Mouse (Mus musculus) hindbrain, embryonic 10.5 days (tissue): ENCODE measurements around the gene Tox3. TPM values are rescaled to one million over a fixed set of nuclear protein-coding genes. Genes with fewer than 3 reads are reported as not detected.

ENCODE experiments used
- DNase-seq: peaks from one replicate; pipeline ENCODE4 v3.0.0-alpha.2; 2017; ENCODE audit warnings: low spot score
- H3K27ac ChIP-seq: fragments of 300-500 bp; sonication (generic); 2 replicates; pipeline ENCODE4 v1.5.1; 2016; ENCODE audit warnings: mild to moderate bottlenecking, moderate library complexity
- H3K27me3 ChIP-seq: fragments of 300-500 bp; sonication (generic); 2 replicates; pipeline ENCODE4 v1.6.1; 2016; ENCODE audit warnings: mild to moderate bottlenecking; ENCODE audit not compliant: poor library complexity, insufficient read depth, severe bottlenecking
- H3K36me3 ChIP-seq: fragments of 300-500 bp; sonication (generic); 2 replicates; pipeline ENCODE4 v1.6.1; 2016; ENCODE audit warnings: mild to moderate bottlenecking, moderate library complexity
- H3K4me1 ChIP-seq: fragments of 300-500 bp; sonication (generic); replicated peaks from 2 replicates; pipeline ENCODE4 v1.6.1; 2016; ENCODE audit warnings: mild to moderate bottlenecking
- H3K4me3 ChIP-seq: fragments of 300-500 bp; sonication (generic); 2 replicates; pipeline ENCODE4 v1.5.1; 2016; ENCODE audit warnings: mild to moderate bottlenecking, moderate library complexity
- H3K9me3 ChIP-seq: fragments of 300-500 bp; sonication (generic); 2 replicates; pipeline ENCODE4 v1.6.1; 2016; ENCODE audit warnings: mild to moderate bottlenecking, moderate library complexity
- WGBS: fragments of 180-500 bp; shearing (Covaris S2); methylation state at CpG from one replicate; pipeline ENCODE4 v1.1.7; 2016; 5-methylcytosine and 5-hydroxymethylcytosine counted together
- polyA plus RNA-seq: library from polyadenylated mRNA; unstranded; fragments of >200 nt; fragmentation: Nextera tagmentation; extraction: Ambion mirVana; gene quantifications from 2 replicates; pipeline ENCODE4 v1.2.1, GENCODE M21; 2016

Gene Tox3
- 15.0 and 24.4 TPM in 2 replicates for polyA plus RNA-seq

DNA sequence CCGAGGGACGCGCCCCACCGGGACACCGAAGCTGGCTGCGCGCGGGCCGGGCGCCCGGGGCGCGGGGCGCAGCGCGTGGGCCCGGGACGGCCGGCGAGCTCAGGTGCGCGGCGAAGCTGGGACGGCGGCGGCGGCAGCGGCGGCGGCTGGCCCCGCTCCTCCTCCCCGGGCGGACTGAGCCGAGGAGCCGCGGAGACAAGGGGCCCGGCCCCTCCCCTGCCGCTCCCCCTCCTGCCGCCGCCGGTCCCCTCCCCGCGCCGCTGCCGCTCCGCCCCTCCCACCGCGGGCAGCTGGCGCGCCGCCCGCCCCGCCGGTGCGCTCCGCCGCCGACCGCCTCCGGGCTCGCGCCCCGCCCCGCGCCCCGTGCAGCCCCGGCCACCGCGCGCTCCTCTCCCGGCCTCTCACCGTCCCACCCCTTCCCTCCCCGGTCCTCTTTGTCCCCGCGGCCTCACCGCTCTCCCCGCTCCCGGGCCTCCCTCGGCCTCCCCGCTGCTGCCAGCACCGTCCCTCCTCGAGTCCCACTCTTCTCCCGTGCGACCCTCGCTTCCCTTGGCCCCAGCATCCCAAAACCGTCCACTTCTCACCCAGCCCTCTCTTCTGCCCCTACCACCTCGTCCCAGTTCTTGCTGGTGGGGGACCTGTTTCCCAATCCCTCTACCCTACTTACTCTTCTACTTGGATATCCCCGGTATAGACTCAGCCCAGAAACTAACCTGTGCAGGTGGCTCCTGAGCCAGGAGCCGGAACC, at the start of gene Tox3:
TSS of gene Tox3 (minus strand) at position 166 of the 748 bp plus-strand sequence.
- WGBS, result 3% methylated on average over 84 of the region's 89 CpGs
- H3K4me1 ChIP-seq, result peaks cover 60% of the 10 kb centered on the region

DNA sequence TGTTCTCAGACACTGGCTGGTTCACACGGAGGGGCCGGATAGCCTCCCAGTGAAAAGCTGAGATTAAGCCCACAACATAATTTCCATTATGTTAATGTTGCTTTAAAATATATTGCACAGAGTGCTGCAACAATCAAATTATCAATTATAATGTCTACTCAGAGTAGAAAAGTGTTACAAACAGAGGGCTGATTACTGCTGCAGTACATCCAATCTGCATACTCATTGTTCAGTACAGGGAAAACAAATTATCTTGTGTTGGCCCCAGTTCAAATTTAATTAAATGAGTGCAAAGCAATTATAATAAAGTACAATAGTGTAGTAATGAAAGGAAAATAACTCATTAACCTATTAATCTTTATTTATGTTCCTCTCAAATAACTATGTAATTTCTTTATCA, 44.5 kb upstream of the Tox3 start:
- no peaks in the 10 kb centered on the region for H3K36me3 ChIP-seq
- H3K27me3 ChIP-seq, result 0 out of 2 replicates have a peak, but pooled peaks cover 7% of the 10 kb centered on the region
- no peaks in the 10 kb centered on the region for H3K4me1 ChIP-seq
- no peak overlapping the region for H3K27ac ChIP-seq
- H3K9me3 ChIP-seq, result no peaks in the 10 kb centered on the region
- no peak for DNase-seq
- H3K4me3 ChIP-seq, result no peak overlapping the region
- WGBS, result 85% methylated on average over 2 of the region's 2 CpGs

More for the DNA sequence above, at the start of gene Tox3:
- Histone ChIP-seq H3K27ac (peak within 1 kb of the TSS; percentile 99), H3K4me3 (peak within 1 kb of the TSS; percentile 80), H3K27me3 (peaks cover 9% of the 10 kb centered on the region), H3K36me3 (peaks cover 6% of the 10 kb centered on the region; the same call in 1 of the 2 replicates), H3K9me3 (no peaks in the 10 kb centered on the region)
- peak; percentile 67 for DNase-seq

DNA sequence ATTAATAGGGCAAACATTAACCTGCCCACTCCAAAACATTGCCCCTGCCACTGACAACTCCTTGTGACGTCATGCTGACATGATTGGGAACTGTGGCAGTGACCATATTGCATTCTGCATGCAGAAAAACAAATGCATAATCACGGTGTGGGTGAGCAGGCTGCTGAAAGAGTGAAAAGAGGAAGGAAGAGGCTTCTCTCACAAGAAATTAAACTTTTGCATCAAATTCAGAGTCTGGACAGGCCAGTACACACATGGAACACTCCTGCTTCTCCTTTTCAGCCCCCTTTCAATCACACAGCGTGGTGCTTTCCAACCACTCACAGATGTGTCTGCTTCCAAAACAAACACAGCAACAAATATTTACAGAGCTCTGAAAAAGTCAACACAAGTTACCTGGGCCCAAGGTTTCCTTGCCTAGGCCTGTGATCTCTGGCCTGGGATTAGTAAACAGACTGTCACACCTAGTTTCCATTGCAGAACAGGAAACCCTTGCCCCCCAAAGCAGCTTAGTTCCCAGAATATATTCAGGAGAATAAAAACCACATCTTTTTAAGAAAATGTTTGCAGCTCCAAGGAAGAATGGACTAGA, 43.4 kb upstream of the Tox3 start:
- H3K4me3 ChIP-seq, result no peak overlapping the region
- no peaks in the 10 kb centered on the region for H3K4me1 ChIP-seq
- no peaks in the 10 kb centered on the region for H3K9me3 ChIP-seq
- no peak for DNase-seq
- H3K27ac ChIP-seq, result no peak overlapping the region
- no peaks in the 10 kb centered on the region for H3K36me3 ChIP-seq
- 0 out of 2 replicates have a peak, but pooled peaks cover 7% of the 10 kb centered on the region for H3K27me3 ChIP-seq
- 67% methylated on average over 3 of the region's 3 CpGs for WGBS

DNA sequence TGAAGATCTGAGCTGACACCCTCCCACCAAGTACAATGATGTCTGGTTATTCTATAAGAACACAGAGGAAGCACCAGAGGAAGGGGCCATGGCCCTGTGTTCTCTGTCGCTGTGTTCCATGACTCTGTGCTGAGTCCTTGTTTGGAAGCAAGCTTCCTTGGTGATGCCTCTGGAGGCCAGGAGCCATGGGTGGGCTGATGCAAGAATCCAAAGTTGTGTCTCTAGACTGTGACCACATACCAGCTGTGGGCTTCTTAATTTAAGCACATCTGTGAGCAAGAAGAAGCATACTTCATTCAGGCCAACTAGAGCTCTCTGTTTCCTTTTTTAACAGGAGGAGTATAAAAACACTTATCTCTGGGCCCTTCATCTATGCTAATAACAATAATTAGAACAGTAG, 42.7 kb upstream of the Tox3 start:
- no peaks in the 10 kb centered on the region for H3K36me3 ChIP-seq
- H3K4me3 ChIP-seq, result no peak overlapping the region
- no peak for DNase-seq
- no peak overlapping the region for H3K27ac ChIP-seq
- 0 out of 2 replicates have a peak, but pooled peaks cover 7% of the 10 kb centered on the region for H3K27me3 ChIP-seq
- no peaks in the 10 kb centered on the region for H3K9me3 ChIP-seq
- 93% methylated on average over 1 of the region's 1 CpGs for WGBS
- no peaks in the 10 kb centered on the region for H3K4me1 ChIP-seq

DNA sequence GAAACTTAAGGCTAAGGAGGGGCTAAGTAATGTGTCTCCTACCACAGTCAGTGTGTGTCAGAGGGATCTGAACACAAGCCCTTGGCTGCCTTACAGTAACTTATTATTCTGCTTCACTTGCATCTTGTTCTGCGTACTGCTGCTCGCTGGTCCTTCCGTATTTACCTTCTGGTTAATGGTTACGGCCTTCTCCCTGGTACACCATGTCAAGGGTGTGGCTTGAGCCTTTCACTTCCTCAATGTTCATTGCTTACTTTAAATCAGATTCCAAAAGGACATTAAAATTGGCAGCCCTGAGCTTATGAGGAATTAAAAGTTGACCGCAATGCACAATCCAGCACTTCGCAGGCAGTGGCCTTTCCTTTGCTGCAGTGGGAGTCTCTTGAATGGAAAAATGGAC, 30.9 kb upstream of the Tox3 start:
- 97% methylated on average over 6 of the region's 6 CpGs for WGBS
- no peak overlapping the region for H3K4me3 ChIP-seq
- H3K9me3 ChIP-seq, result no peaks in the 10 kb centered on the region
- no peaks in the 10 kb centered on the region for H3K4me1 ChIP-seq
- DNase-seq, result no peak
- no peak overlapping the region for H3K27ac ChIP-seq
- H3K27me3 ChIP-seq, result no peaks in the 10 kb centered on the region
- H3K36me3 ChIP-seq, result no peaks in the 10 kb centered on the region

DNA sequence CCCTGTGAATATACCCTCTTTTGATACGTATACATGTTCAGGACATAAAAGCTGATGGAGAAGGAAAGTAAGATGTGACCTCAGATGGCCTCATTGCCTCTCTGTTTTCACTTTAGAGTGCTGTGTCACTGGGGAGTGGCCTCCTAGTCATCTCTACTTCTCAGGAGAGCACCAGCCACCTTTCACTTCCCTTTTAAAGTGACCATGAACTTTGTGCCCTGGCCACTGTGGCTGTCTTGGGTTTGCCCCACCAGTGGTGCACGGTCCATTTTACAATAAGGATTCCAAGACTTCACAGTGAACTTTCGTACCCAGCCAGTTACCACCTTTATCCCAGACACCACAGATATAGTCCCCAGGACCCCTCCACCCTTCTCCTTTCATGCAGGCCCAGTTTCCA, 29.9 kb upstream of the Tox3 start:
- no peaks in the 10 kb centered on the region for H3K27me3 ChIP-seq
- no peak overlapping the region for H3K27ac ChIP-seq
- no peak for DNase-seq
- no peaks in the 10 kb centered on the region for H3K36me3 ChIP-seq
- WGBS, result 92% methylated on average over 3 of the region's 3 CpGs
- H3K4me1 ChIP-seq, result no peaks in the 10 kb centered on the region
- no peak overlapping the region for H3K4me3 ChIP-seq
- H3K9me3 ChIP-seq, result no peaks in the 10 kb centered on the region

DNA sequence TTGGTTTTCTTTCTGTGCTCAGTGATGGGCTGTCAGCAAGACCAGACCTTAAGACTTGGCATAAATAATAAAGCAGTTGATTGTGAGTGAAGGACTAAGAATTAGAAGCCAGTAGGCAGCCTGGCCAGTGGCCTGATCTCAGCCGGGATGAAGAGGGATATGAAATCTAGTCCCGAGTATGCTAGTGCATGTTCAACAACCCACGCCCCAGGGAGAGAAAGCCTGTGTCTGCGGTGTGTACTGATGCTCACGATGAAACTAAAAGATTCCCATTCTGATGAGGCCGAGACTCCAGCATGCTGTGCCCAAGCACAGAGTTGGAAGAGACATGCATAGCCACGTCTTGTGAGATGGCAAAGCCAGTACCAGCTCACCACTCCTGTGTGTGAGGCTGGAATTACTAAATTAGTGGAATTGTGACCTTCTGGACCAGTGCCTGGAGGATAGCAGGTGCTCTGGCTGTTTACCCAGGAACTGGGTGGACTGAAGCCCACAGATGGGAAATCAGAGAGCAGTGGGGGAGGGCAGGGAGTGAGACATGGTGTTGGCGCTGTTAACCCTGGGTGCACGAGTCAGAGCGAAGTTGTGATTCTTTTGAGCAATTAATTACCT, 23.6 kb upstream of the Tox3 start:
- DNase-seq, result no peak
- Histone ChIP-seq H3K27me3 (no peaks in the 10 kb centered on the region), H3K36me3 (no peaks in the 10 kb centered on the region), H3K4me1 (no peaks in the 10 kb centered on the region), H3K4me3 (no peak overlapping the region), H3K27ac (no peak overlapping the region), H3K9me3 (no peaks in the 10 kb centered on the region)
- WGBS, result 91% methylated on average over 10 of the region's 10 CpGs

DNA sequence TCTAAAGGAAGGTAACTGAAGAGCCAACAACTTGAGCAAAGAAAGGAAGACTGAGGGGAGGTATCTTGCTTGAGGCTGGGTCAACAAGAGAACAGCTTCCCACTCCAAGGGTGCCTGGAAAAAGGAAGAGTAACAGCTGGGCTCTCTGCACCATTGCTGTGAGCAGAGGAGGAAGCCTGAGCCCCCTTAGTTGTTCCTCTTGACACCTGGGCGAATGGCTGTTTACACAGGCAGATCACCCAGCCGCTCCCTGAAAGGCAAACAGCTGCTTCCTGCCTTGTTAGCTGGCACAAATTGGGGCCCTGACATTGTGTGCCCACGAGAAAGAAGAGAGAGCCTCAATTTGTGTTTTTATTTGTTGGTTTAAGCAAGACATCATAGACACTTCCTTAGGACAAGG, 21.7 kb upstream of the Tox3 start:
- Histone ChIP-seq H3K27me3 (no peaks in the 10 kb centered on the region), H3K9me3 (no peaks in the 10 kb centered on the region), H3K4me1 (no peaks in the 10 kb centered on the region), H3K36me3 (no peaks in the 10 kb centered on the region), H3K4me3 (no peak overlapping the region), H3K27ac (no peak overlapping the region)
- 51% methylated on average over 3 of the region's 3 CpGs for WGBS
- no peak for DNase-seq

DNA sequence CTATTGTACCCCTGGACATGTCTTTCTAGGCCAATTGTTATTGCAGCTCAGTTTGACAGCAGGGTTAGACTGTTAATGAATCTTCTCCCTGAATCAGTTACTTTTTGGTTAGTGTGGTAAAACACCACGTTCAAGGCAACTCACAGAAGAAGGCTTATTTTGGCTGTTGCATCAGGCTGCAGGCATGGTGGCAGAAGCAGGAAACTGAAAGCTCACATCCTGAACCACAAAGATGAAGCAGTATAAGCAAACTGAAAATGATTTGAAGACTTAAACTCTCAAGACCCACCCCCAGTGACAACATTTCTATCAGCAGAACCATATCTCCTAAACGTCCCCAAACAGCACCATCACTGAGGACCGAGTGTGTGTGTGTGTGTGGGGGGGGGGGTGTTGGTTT, 8.6 kb upstream of the Tox3 start:
- H3K9me3 ChIP-seq, result no peaks in the 10 kb centered on the region
- H3K27me3 ChIP-seq, result peaks cover 5% of the 10 kb centered on the region
- H3K27ac ChIP-seq, result no peak overlapping the region
- DNase-seq, result no peak
- WGBS, result 85% methylated on average over 3 of the region's 3 CpGs
- H3K36me3 ChIP-seq, result no peaks in the 10 kb centered on the region
- H3K4me1 ChIP-seq, result peaks cover 25% of the 10 kb centered on the region
- no peak overlapping the region for H3K4me3 ChIP-seq

DNA sequence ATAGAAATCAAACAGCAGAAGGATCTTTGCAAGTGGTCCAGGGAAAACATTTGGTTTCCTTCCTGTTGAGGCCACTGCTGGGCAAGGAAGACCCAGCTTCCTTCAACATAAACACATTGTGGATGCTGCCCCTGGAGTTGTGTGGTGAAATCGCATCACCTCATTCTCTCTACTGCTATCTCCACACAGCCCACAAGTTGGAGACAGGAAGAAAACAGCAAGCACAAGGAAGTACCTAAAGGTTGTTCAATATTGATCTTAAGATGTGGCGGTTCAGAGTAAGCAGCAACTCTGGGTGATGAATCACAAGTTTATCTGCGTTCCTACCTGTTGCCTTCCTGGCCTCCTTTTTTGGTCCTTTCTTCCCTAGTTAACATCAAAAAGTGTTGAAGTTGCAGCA, 6.6 kb upstream of the Tox3 start:
- DNase-seq, result peak; percentile 9
- 81% methylated on average over 3 of the region's 3 CpGs for WGBS
- H3K9me3 ChIP-seq, result no peaks in the 10 kb centered on the region
- H3K36me3 ChIP-seq, result no peaks in the 10 kb centered on the region
- H3K27ac ChIP-seq, result no peak overlapping the region; the same call in 1 of the 2 replicates
- H3K4me1 ChIP-seq, result peaks cover 38% of the 10 kb centered on the region
- peaks cover 14% of the 10 kb centered on the region for H3K27me3 ChIP-seq
- H3K4me3 ChIP-seq, result no peak overlapping the region

DNA sequence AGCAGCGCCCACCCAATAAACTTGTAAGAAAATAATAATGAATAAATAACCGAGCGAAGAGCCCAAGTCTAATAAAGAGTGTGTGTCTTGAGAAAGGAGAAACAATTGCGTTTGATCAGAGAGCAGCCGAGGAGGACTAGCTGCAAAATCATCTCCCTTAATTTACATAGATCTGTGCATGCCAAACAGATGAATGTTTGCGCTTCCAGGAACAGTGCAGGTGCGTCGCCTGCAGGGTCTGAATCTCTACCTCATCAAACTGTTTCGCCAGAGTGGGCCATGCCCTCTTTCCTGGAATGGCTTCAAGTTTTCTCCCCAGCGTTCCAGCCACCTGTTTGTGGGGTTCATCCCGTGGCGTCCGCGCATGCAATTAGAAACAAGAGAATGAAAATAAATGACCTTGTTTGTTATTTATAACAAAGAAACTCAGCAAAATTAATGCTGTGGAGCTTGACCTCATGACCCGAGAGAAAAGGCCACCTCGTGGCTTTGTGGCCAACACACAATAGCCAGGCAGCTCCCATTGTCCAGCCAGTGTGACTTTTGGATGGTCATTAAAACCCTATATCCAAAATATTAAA, 5.9 kb upstream of the Tox3 start:
- 26% methylated on average over 16 of the region's 16 CpGs for WGBS
- DNase-seq, result peak; percentile 56
- H3K9me3 ChIP-seq, result no peaks in the 10 kb centered on the region

DNA sequence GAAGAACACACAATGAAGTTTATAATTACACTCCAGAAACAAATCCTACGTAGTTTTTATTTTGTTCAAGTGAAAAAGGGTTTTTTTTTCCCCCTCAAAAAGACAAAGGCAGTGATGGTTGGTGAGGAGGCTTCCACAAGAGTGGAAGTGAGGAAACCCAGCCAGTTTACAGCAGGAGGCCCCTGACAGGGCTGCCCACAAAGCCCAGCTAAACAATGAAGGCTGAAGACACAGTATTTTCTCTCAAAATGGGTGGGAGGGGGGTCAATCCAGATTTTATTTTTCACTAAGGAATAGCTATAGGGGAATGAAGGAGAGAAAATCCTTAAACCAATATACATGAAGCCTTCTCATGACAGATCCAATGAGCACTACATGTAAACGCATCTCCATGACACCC, 5.4 kb upstream of the Tox3 start:
- 28% methylated on average over 2 of the region's 2 CpGs for WGBS
- Histone ChIP-seq H3K4me1 (peaks cover 51% of the 10 kb centered on the region), H3K36me3 (no peaks in the 10 kb centered on the region), H3K4me3 (peak overlapping the region; percentile 18; the same call in 1 of the 2 replicates), H3K9me3 (no peaks in the 10 kb centered on the region), H3K27ac (peak overlapping the region; percentile 75), H3K27me3 (peaks cover 14% of the 10 kb centered on the region)
- DNase-seq, result peak; percentile 5

More for the DNA sequence above, 5.9 kb upstream of the Tox3 start:
- Histone ChIP-seq H3K4me1 (peaks cover 46% of the 10 kb centered on the region), H3K27me3 (peaks cover 14% of the 10 kb centered on the region), H3K4me3 (peak overlapping the region; percentile 18), H3K27ac (peak overlapping the region; percentile 75), H3K36me3 (no peaks in the 10 kb centered on the region)

DNA sequence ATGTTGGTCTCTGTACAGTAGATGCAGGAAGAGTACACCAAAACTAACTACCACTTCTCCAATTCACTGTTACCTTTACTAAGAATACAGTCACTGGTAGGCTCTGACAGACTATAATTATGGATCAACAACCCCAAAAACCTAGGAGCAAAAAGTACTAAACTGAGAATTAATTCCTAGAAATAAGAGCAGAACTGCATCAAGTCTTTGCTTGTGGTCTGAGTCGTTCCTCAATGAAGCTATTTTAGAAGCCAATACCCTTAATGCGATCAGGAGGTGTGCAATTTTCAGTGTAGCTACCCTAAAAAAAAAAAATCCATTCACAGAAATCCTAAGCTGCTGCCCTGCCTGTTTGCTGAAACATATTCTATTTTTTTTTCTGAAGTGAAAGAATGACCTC, 4.8 kb upstream of the Tox3 start:
- WGBS, result 61% methylated on average over 2 of the region's 2 CpGs
- Histone ChIP-seq H3K4me3 (no peak overlapping the region), H3K4me1 (peaks cover 53% of the 10 kb centered on the region), H3K9me3 (no peaks in the 10 kb centered on the region), H3K27ac (peak overlapping the region; percentile 75), H3K36me3 (no peaks in the 10 kb centered on the region), H3K27me3 (peaks cover 14% of the 10 kb centered on the region)
- DNase-seq, result no peak
